Mouse (Mus musculus): ENCODE data around the gene Oscar.
A peak's percentile ranks its signal among the peaks of the same experiment; 100 is the strongest.
"Not testable (repeated sequence)": the region's sequence is repeated elsewhere in the genome, so short reads cannot be mapped to it uniquely, and the experiment has no call there.

The Oscar gene

GRCm38 (mm10) chr7:3610437-3610836 lies 5.5 kb downstream of the Oscar start:
- no peak for DNase-seq (ENCODE audit: low spot score)

- DNase-seq (ENCODE audit: low spot score): no peak
Measured at GRCm38 (mm10) chr7:3609082-3609481, 6.9 kb downstream of the Oscar start.

DNA sequence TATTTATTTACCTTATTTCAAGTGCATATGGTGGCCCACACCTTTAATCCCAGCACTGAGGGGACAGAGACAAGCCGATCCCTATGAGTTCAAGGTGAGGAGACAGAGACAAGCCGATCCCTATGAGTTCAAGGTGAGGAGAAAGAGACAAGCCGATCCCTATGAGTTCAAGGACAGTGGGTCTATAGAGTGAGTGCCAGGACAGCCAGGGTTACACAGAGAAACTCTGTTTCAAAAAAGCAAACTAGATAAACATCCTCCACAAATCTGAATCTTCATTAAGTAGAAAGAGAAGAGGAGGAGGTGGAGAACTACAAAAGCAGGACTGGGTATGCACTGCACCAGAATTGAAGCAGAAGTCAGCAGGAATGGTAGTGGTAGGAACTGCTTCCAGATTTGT lies 7.3 kb downstream of the Oscar start:
- DNase-seq (ENCODE audit: low spot score): no peak

- no peak for DNase-seq (ENCODE audit: low spot score)
Measured at GRCm38 (mm10) chr7:3607391-3607790, 8.6 kb downstream of the Oscar start.

- DNase-seq (ENCODE audit: low spot score): no peak
Measured at GRCm38 (mm10) chr7:3606798-3607197, 9.2 kb downstream of the Oscar start.

DNA sequence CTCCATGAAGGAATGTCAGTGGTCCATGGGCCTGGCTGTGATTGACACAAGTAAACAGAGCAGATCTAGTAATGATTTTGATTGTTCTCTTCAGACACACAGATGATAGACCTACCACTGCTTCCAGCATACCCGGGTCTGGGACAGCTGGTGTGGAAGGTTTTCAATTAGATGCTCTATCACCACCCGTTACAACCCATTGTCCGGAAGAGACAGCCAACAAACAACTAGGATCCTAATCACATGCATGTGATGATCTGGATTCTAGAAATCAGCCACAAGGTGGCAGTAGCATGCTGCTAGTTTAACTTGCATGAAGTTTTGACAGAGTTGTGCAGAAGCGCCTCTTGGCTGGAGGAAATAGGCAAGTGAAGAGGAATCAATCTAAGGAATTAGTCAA lies 14.8 kb downstream of the Oscar start:
- peak; percentile 45 for DNase-seq (ENCODE audit: low spot score)

DNA sequence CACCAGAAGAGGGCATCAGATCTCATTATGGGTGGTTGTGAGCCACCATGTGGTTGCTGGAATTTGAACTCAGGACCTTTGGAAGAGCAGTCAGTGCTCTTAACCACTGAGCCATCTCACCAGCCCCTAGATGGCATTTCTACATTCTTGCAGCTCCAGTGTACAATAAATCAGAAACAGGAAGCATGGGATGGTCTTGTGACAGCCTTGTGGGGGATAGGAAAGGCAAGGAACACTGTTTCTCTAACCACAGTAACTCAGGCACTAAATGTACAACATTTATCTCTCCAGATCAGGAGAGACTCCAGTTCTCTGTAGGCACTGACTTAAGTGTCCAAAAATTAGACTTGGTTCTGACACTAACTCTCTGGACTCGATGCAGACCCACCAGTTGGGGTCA lies 18.2 kb downstream of the Oscar start:
- not testable (repeated sequence) for DNase-seq (ENCODE audit: low spot score)

GRCm38 (mm10) chr7:3595146-3595545 lies 20.8 kb downstream of the Oscar start:
- no peak for DNase-seq (ENCODE audit: low spot score)

GRCm38 (mm10) chr7:3594686-3595085 lies 21.3 kb downstream of the Oscar start:
- no peak for DNase-seq (ENCODE audit: low spot score)

- no peak for DNase-seq (ENCODE audit: low spot score)
Measured at GRCm38 (mm10) chr7:3593855-3594254, 22.1 kb downstream of the Oscar start.

GRCm38 (mm10) chr7:3591534-3591933 lies 24.4 kb downstream of the Oscar start:
- DNase-seq (ENCODE audit: low spot score): no peak

DNA sequence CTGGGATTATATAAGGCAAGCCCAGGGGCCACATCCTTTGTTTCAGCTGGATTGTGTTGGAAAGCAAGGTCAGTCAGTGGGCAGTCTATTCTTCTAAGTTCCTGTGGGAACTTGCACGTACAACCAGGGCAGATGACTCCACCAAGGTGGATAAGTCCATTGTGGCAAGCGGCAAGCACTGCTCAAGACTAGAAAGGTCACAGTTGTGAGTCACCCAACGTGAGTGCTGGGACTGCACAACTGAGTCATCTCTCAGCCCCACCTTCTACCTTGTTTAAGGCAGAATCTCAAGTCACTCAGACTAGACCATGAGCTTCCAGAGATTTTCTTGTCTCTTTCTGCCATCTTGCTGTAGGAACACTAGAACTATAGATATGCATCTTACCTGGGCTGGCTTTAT lies 25.4 kb downstream of the Oscar start:
- DNase-seq (ENCODE audit: low spot score): no peak

GRCm38 (mm10) chr7:3587292-3587691 lies 28.7 kb downstream of the Oscar start:
- DNase-seq (ENCODE audit: low spot score): no peak

DNA sequence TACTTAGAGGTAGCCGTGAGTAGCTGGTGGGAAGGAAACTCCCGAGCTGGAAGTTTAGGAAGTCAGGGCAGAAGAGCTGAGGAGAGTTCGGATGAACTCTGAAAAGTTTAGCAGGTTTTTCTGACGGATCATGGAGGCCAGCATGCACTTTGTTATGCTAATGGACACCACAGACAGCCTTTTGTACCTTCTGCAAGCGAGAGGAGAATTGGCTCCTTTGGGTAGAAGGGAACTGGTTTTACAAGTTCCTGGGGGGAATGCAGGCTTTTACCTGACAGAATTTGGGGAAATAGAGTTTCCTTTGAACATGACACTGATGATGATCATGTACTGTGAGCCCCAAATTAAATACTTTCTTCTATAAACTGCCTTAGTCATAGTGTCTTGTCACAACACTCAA lies 29.7 kb downstream of the Oscar start:
- DNase-seq (ENCODE audit: low spot score): no peak

DNA sequence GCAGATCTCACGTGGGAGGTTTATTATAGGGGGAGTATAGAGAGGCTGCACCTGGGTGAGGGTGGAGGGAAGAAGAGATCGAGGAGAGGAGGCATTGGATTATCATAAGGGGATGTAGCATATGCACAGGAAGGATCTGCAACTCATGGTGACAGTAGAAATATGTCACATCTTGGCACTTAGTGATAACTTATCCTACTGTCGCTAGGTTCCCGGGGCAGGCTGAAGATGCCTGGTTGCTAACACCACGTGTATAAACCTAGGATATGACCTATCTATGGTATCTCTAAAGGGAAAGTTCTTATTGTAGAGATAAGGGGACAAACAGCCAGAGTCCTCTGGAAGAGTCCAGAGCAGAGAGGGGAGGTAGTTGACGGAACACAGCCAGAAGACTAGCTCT lies 30.2 kb downstream of the Oscar start:
- DNase-seq (ENCODE audit: low spot score): no peak

DNA sequence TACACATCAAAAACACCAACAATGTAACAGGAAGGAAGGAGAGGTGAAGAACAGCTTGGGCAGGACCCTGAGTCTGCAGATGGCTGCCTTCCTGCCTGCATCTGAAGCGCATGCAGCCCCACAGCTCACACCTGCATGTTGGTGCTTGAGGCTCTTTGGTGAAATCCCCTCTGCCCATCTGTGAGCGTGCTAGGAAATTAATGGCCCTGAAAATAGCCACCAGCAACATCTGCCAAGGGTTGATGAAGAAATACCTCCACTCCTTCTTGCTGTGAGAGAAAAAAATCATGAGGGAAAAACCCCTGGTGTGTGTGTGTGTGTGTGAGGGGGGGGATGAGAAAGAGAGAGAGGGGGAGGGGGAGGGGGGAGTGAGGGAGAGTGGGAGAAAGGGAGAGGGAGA lies 35.9 kb downstream of the Oscar start:
- no peak for DNase-seq (ENCODE audit: low spot score)

GRCm38 (mm10) chr7:3578952-3579546 lies 36.9 kb downstream of the Oscar start:
- no peak for DNase-seq (ENCODE audit: low spot score)

DNA sequence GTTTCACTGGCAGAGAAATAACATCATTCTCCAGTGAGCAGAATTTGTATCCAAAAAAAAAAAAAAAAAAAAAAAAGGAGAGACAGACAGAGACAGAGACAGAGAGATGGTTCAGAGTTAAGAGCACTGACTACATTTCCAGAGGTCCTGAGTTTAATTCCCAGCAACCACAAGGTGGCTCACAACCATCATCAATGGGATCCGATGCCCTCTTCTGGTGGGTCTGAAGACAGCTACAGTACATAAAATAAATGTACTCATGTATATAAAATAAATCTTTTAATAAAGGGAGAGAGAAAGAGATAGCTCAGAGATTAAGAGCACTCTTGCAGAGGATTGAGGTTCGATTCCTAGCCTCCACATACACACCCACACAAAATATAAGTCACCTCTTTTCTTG lies 37.8 kb downstream of the Oscar start:
- DNase-seq (ENCODE audit: low spot score): no peak

DNA sequence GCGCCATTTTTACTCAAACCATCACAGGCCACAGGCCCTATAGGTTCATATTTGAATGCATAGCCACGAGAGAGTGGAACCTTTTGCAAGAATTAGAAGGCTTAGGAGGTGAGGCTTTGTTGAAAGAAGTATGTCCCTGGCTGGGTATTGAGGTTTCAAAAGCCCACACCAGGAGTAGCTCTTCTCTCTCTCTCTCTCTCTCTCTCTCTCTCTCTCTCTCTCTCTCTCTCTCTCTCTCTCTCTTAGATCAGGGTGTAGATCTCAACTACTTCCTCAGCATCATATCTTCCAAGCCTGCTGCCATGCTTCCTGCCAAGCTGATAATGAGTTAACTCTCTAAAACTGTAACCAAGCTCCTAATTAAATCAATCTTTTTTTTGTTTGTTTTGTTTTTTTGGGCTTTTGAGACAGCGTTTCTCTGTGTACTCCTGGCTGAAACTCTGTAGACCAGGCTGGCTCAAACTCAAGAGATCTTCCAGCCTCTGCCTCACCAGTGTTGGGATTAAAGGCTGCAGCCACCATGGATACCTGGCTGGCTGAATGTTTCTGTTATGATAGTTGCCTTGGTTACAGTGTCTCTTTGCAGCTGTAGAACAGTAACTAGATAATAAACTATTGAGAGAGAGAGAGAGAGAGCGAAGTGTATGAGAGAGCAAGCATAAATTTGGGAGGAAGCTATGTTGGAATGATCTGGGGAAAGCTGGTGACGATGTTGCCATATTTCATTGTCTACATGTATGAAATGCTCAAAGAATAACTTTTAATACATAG lies 39.4 kb downstream of the Oscar start:
- no peak for DNase-seq (ENCODE audit: low spot score)

GRCm38 (mm10) chr7:3574216-3574615 lies 41.7 kb downstream of the Oscar start:
- no peak for DNase-seq (ENCODE audit: low spot score)

- DNase-seq (ENCODE audit: low spot score): no peak
Measured at GRCm38 (mm10) chr7:3571847-3572246, 44.1 kb downstream of the Oscar start.

DNA sequence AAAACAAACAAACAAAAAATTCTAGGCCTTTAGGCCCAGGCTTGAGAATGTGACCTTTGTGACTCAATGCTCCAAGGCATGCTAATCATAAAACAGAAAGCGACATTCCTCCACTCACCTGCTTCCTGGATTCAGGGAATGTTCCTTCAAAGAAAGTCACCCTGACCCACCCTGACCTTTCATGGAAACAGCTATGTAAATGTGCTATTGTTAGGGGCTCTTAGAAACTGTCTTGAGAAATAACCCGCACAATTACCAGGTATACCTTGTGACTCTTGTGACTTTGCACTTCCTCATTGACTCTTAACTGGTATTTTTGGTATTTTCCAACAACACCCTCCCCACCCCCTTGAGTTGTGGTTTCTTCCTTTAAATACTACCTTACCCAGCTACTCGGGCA lies 45.4 kb downstream of the Oscar start:
- not testable (repeated sequence) for DNase-seq (ENCODE audit: low spot score)

- no peak for DNase-seq (ENCODE audit: low spot score)
Measured at GRCm38 (mm10) chr7:3569725-3570124, 46.2 kb downstream of the Oscar start.

DNA sequence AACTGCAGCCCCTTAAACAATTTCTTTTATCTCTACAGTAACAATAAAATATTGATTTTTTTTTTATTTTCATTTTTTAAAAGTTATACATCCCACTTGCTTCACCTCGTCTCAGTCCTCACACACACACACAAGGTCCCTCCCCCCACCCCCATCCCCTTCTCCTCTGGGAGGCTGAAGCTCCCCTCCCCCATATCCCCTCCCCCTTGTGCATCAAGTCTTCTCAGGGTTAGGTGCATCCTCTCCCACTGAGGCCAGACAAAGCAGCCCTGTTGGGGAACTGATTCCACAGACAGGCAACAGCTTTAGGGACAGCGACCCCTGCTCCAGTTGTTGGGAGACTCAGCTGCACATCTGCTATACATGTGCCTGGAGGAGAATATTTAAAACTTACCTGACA lies 48.6 kb downstream of the Oscar start:
- DNase-seq (ENCODE audit: low spot score): no peak

All from left cerebral cortex, adult 11 months (tissue).